Mouse (Mus musculus): Measurements from ENCODE around the gene Pth2. TPM values are rescaled to one million over a fixed set of nuclear protein-coding genes. Genes with fewer than 3 reads are reported as not detected.

Pth2 gene
- total RNA-seq, 4 experiments from 2014 or later, result not detected

- no peak for DNase-seq
Observed at GRCm38 (mm10) chr7:45198961-45199360, 18.2 kb downstream of the Pth2 start.

GRCm38 (mm10) chr7:45202654-45203053 lies 21.9 kb downstream of the Pth2 start:
- DNase-seq, result no peak

- peak; percentile 86 for DNase-seq
Observed at GRCm38 (mm10) chr7:45204380-45205143, 23.8 kb downstream of the Pth2 start, which contains the start of gene Ccdc155. Gene Ccdc155 (minus strand): TSS chr7:45204892.

- no peak for DNase-seq
Observed at GRCm38 (mm10) chr7:45208260-45208659, 27.5 kb downstream of the Pth2 start.

GRCm38 (mm10) chr7:45211070-45211469 lies 30.3 kb downstream of the Pth2 start:
- no peak for DNase-seq

GRCm38 (mm10) chr7:45211851-45212251 lies 31.1 kb downstream of the Pth2 start, which contains the start of gene Dkkl1:
Gene Dkkl1 (minus strand): TSS chr7:45212147.
- DNase-seq, result no peak

- no peak for DNase-seq
Observed at GRCm38 (mm10) chr7:45212356-45212755, 31.6 kb downstream of the Pth2 start.

- DNase-seq, result no peak
Observed at GRCm38 (mm10) chr7:45213708-45214107, 32.9 kb downstream of the Pth2 start.

- DNase-seq, result no peak
Observed at GRCm38 (mm10) chr7:45215673-45216441, 35.1 kb downstream of the Pth2 start, which contains the start of gene Tead2. Gene Tead2 (plus strand): TSS chr7:45215753.

- DNase-seq, result no peak
Observed at GRCm38 (mm10) chr7:45216442-45217183, 35.8 kb downstream of the Pth2 start.

GRCm38 (mm10) chr7:45221680-45222079 lies 40.9 kb downstream of the Pth2 start:
- no peak for DNase-seq

- DNase-seq, result no peak
Observed at GRCm38 (mm10) chr7:45224826-45225225, 44.0 kb downstream of the Pth2 start.

GRCm38 (mm10) chr7:45226421-45226820 lies 45.6 kb downstream of the Pth2 start:
- DNase-seq, result no peak

GRCm38 (mm10) chr7:45228548-45228947 lies 47.8 kb downstream of the Pth2 start:
- DNase-seq, result no peak

GRCm38 (mm10) chr7:45229046-45229445 lies 48.3 kb downstream of the Pth2 start:
- DNase-seq, result no peak

- DNase-seq, result no peak
Observed at GRCm38 (mm10) chr7:45229459-45230203, 48.8 kb downstream of the Pth2 start.

GRCm38 (mm10) chr7:45231192-45231591 lies 50.4 kb downstream of the Pth2 start:
- no peak for DNase-seq

Small RNA genes lying within 50 kb of the gene (microRNA-seq; reads per million reads assigned to microRNA genes)
- 0 reads per million in 2 experiments for gene Mir7055

Other genes starting within 250 kb of the Pth2 start
- gene Tsks, start 237.8 kb upstream of the Pth2 start, total RNA-seq (2022), result not detected
- 10 to 100 TPM; 13.7 to 28.4 (median 20.4) TPM for gene Cpt1c, start 206.1 kb upstream of the Pth2 start, total RNA-seq (2022)
- 100 to 1,000 TPM; 221 to 296 (median 243) TPM for gene Prmt1, start 194.4 kb upstream of the Pth2 start, total RNA-seq (2022)
- gene Irf3, start 183.3 kb upstream of the Pth2 start, total RNA-seq (2022), result 100 to 1,000 TPM; 118 to 180 (median 144) TPM
- 10 to 100 TPM; 15.9 to 34.1 (median 22.1) TPM for gene Bcl2l12, start 182.3 kb upstream of the Pth2 start, total RNA-seq (2022)
- gene Scaf1, start 164.6 kb upstream of the Pth2 start, total RNA-seq (2022), result 100 to 1,000 TPM in 2 of 4 experiments, 10 to 100 TPM in 2; 88.5 to 120 (median 101) TPM
- gene Rras, start 163.0 kb upstream of the Pth2 start, total RNA-seq (2022), result 100 to 1,000 TPM in 3 of 4 experiments, 10 to 100 TPM in 1; 89.6 to 138 (median 129) TPM
- 10 to 100 TPM; 64.6 to 86.8 (median 70.0) TPM for gene Prr12, start 128.1 kb upstream of the Pth2 start, total RNA-seq (2022)
- gene Nosip, start 118.6 kb upstream of the Pth2 start, total RNA-seq (2022), result 10 to 100 TPM; 57.5 to 81.7 (median 66.6) TPM
- 10 to 100 TPM; 16.4 to 20.5 (median 17.1) TPM for gene Prrg2, start 118.3 kb upstream of the Pth2 start, total RNA-seq (2022)
- gene Rcn3, start 88.8 kb upstream of the Pth2 start, total RNA-seq (2022), result 10 to 100 TPM; 33.1 to 51.0 (median 37.1) TPM
- 100 to 1,000 TPM; 105 to 151 (median 125) TPM for gene Fcgrt, start 77.1 kb upstream of the Pth2 start, total RNA-seq (2022)
- gene Rps11, start 56.6 kb upstream of the Pth2 start, total RNA-seq (2022), result 1,000 to 10,000 TPM; 1,085 to 1,250 (median 1,138) TPM
- 1,000 to 10,000 TPM; 1,558 to 1,710 (median 1,647) TPM for gene Rpl13a, start 52.2 kb upstream of the Pth2 start, total RNA-seq (2022)
- gene Gm45713, start 44.8 kb upstream of the Pth2 start, total RNA-seq (2022), result not detected
- gene Flt3l, start 44.6 kb upstream of the Pth2 start, total RNA-seq (2022), result 10 to 100 TPM; 20.4 to 56.7 (median 39.5) TPM
- 10 to 100 TPM; 58.4 to 73.0 (median 68.9) TPM for gene Pih1d1, start 26.7 kb upstream of the Pth2 start, total RNA-seq (2022)
- 10 to 100 TPM; 76.3 to 79.7 (median 77.2) TPM for gene Aldh16a1, start 26.4 kb upstream of the Pth2 start, total RNA-seq (2022)
- gene Slc17a7, start 17.0 kb upstream of the Pth2 start, total RNA-seq (2022), result 1 to 10 TPM in 1 of 4 experiments, under 1 TPM in 3; 0.46 to 1.1 (median 0.65) TPM
- not detected for gene Gfy, start 1.4 kb upstream of the Pth2 start, total RNA-seq (2022)
- gene Ccdc155, start 23.9 kb downstream of the Pth2 start, total RNA-seq (2022), result 1 to 10 TPM in 1 of 4 experiments, under 1 TPM in 3; 0.12 to 1.2 (median 0.29) TPM
- not detected for gene Dkkl1, start 31.2 kb downstream of the Pth2 start, total RNA-seq (2022)
- gene Tead2, start 34.8 kb downstream of the Pth2 start, total RNA-seq (2022), result 10 to 100 TPM; 10.7 to 14.1 (median 12.0) TPM
- 10 to 100 TPM in 1 of 4 experiments, 1 to 10 TPM in 3; 4.9 to 11.2 (median 7.0) TPM for gene Cd37, start 58.1 kb downstream of the Pth2 start, total RNA-seq (2022)
- gene Slc6a16, start 60.1 kb downstream of the Pth2 start, total RNA-seq (2022), result under 1 TPM in 1 of 4 experiments, not detected in 3; 0.37 TPM
- gene Slc6a21, start 96.5 kb downstream of the Pth2 start, total RNA-seq (2022), result under 1 TPM in 1 of 4 experiments, not detected in 3; 0.26 TPM
- gene Trpm4, start 152.8 kb downstream of the Pth2 start, total RNA-seq (2022), result 10 to 100 TPM in 2 of 4 experiments, 1 to 10 TPM in 2; 5.8 to 19.1 (median 10.4) TPM
- under 1 TPM; 0.09 to 0.31 (median 0.26) TPM for gene Hrc, start 154.3 kb downstream of the Pth2 start, total RNA-seq (2022)
- 1 to 10 TPM; 2.8 to 7.2 (median 4.7) TPM for gene Ppfia3, start 186.0 kb downstream of the Pth2 start, total RNA-seq (2022)
- 10 to 100 TPM in 2 of 4 experiments, 1 to 10 TPM in 2; 1.8 to 14.1 (median 7.6) TPM for gene Lin7b, start 189.6 kb downstream of the Pth2 start, total RNA-seq (2022)
- 100 to 1,000 TPM; 232 to 563 (median 376) TPM for gene Snrnp70, start 214.7 kb downstream of the Pth2 start, total RNA-seq (2022)
- gene Kcna7, start 224.7 kb downstream of the Pth2 start, total RNA-seq (2022), result not detected
- under 1 TPM in 3 of 4 experiments, not detected in 1; 0.13 to 0.22 (median 0.20) TPM for gene Ntf5, start 232.7 kb downstream of the Pth2 start, total RNA-seq (2022)
- gene Lhb, start 239.8 kb downstream of the Pth2 start, total RNA-seq (2022), result not detected

All from adrenal gland, adult 8-10 months (tissue).